Mouse (Mus musculus) midbrain, embryonic 15.5 days (tissue): ENCODE data around the gene Fam161a. TPM values are rescaled to one million over a fixed set of nuclear protein-coding genes. Genes with fewer than 3 reads are reported as not detected.

Experiments used
- ATAC-seq: fragments of 200-750 bp; cut with Nextera tagmentation; replicated peaks from 2 replicates; pipeline ENCODE4 v1.8.0; 2017; ENCODE audit warnings: moderate TSS enrichment
- H3K27ac ChIP-seq: fragments of 300-500 bp; sonication (generic); 2 replicates; pipeline ENCODE4 v1.5.1; 2015; ENCODE audit warnings: mild to moderate bottlenecking, inconsistent platforms
- H3K27me3 ChIP-seq: fragments of 300-500 bp; sonication (generic); replicated peaks from 2 replicates; pipeline ENCODE4 v1.6.1; 2015; ENCODE audit warnings: inconsistent platforms
- H3K36me3 ChIP-seq: fragments of 300-500 bp; sonication (generic); replicated peaks from 2 replicates; pipeline ENCODE4 v1.6.1; 2015; ENCODE audit warnings: inconsistent platforms
- H3K4me1 ChIP-seq: fragments of 300-500 bp; sonication (generic); 2 replicates; pipeline ENCODE4 v1.6.1; 2015; ENCODE audit warnings: inconsistent platforms
- H3K4me2 ChIP-seq: fragments of 300-500 bp; sonication (generic); 2 replicates; pipeline ENCODE4 v1.6.1; 2015; ENCODE audit warnings: inconsistent platforms, mild to moderate bottlenecking, moderate library complexity
- H3K4me3 ChIP-seq: fragments of 300-500 bp; sonication (generic); 2 replicates; pipeline ENCODE4 v1.5.1; 2015; ENCODE audit warnings: mild to moderate bottlenecking, inconsistent platforms
- H3K9ac ChIP-seq: fragments of 300-500 bp; sonication (generic); 2 replicates; pipeline ENCODE4 v1.6.1; 2015; ENCODE audit warnings: mild to moderate bottlenecking, inconsistent platforms
- H3K9me3 ChIP-seq: fragments of 300-500 bp; sonication (generic); 2 replicates; pipeline ENCODE4 v1.6.1; 2016; ENCODE audit warnings: inconsistent platforms
- WGBS: fragments of 180-500 bp; shearing (Covaris S2); methylation state at CpG from one replicate; pipeline ENCODE4 v1.1.7; 2015; ENCODE audit warnings: mixed read lengths; 5-methylcytosine and 5-hydroxymethylcytosine counted together
- polyA plus RNA-seq: library from polyadenylated mRNA; unstranded; fragments of >200 nt; fragmentation: Nextera tagmentation; extraction: Ambion mirVana; gene quantifications from 2 replicates; pipeline ENCODE4 v1.2.1, GENCODE M21; 2015

Gene Fam161a
- polyA plus RNA-seq, 1 experiment from 2014 or later, result 5.6 TPM

DNA sequence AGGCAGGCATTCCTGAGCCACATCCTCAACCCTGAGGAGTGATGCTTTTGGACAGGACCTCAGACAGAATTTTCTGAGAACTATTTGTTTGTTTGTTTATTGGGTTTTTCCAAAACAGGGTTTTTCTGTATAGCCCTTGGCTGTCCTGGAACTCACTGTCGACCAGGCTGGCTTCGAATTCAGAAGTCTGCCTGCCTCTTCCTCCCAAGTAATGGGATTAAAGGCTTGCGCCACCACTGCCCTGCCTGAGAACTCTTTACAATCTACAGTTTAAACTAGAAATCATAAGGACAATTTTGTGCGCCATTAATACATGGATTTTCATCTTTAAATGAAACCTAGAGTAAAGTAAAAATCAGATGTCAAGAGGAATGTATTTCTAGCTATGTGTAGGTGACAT lies 11.9 kb upstream of the Fam161a start:
- H3K4me3 ChIP-seq, result no peak overlapping the region
- no peaks in the 10 kb centered on the region for H3K9me3 ChIP-seq
- no peaks in the 10 kb centered on the region for H3K27me3 ChIP-seq
- no peak for ATAC-seq
- H3K27ac ChIP-seq, result no peak overlapping the region
- peaks cover 49% of the 10 kb centered on the region for H3K36me3 ChIP-seq
- peaks cover 14% of the 10 kb centered on the region for H3K4me1 ChIP-seq
- no peak overlapping the region for H3K9ac ChIP-seq
- 94% methylated on average over 4 of the region's 4 CpGs for WGBS
- no peak overlapping the region for H3K4me2 ChIP-seq

DNA sequence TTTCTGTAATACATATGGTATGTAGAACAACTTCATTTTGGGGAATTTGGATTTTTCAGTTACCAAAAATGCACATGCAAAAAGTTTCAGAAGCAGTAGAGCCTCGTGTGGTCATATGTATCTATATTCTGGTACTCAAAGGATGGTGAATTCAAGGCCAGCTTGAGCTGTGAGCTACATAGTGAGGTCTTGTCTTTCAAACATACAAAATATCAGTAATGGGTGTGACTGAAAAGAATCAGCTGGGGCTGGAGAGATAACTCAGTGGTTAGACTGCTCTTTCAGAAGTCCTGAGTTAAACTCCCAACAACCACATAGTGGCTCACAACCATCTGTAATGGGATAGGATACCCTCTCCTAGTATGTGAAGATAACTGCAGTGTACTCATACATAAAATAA lies 9.0 kb upstream of the Fam161a start:
- no peak overlapping the region for H3K4me3 ChIP-seq
- WGBS, result 77% methylated on average over 1 of the region's 1 CpGs
- H3K27ac ChIP-seq, result no peak overlapping the region
- no peak for ATAC-seq
- peaks cover 69% of the 10 kb centered on the region for H3K36me3 ChIP-seq
- no peak overlapping the region for H3K9ac ChIP-seq
- no peaks in the 10 kb centered on the region for H3K27me3 ChIP-seq
- H3K9me3 ChIP-seq, result no peaks in the 10 kb centered on the region
- H3K4me2 ChIP-seq, result no peak overlapping the region
- no peaks in the 10 kb centered on the region for H3K4me1 ChIP-seq

DNA sequence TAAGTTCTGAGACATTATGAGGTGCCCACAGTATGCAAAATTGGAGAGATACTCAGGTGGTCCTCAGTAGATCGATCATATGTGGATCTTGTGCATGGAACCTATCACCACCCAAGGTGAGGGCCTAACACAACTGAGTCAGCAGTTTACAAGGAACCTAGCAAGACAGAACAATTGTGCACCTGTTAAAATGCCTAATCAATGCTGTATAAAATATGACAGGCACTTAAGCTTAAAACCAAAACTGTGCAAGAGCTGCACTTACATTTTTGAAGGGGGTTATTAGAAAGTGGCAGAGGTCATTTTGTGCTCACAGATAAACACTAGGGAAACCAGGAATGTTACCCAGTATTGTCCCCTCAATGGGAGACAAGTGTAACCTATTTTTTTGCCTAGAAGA lies 2.1 kb upstream of the Fam161a start:
- no peaks in the 10 kb centered on the region for H3K9me3 ChIP-seq
- no peaks in the 10 kb centered on the region for H3K27me3 ChIP-seq
- no peak overlapping the region for H3K9ac ChIP-seq
- peaks cover 7% of the 10 kb centered on the region for H3K4me1 ChIP-seq
- H3K27ac ChIP-seq, result no peak overlapping the region
- peaks cover 38% of the 10 kb centered on the region for H3K36me3 ChIP-seq
- no peak overlapping the region for H3K4me2 ChIP-seq
- H3K4me3 ChIP-seq, result no peak overlapping the region
- ATAC-seq, result no peak
- 94% methylated on average over 1 of the region's 1 CpGs for WGBS

DNA sequence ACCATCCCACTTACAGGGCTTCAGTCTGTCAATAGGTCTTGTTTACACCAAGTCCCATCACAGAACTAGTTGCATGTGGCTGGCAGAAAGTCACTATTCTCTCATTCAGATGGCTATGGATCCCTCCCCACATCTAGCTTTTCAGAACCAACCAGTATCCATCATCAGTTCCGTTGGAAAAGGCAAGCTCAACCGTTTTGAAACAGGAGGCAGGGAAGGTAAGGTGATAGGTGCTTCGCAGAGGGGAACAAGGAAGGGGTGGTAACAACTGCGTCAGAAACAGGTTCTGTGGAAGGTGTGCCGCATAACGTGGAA lies 208 bp upstream of the Fam161a start:
- H3K27ac ChIP-seq, result peak overlapping the region; percentile 95
- H3K4me1 ChIP-seq, result peaks cover 7% of the 10 kb centered on the region
- peak overlapping the region; percentile 51 for H3K4me3 ChIP-seq
- peak overlapping the region; percentile 61 for H3K4me2 ChIP-seq
- ATAC-seq, result peak; percentile 61
- H3K27me3 ChIP-seq, result no peaks in the 10 kb centered on the region
- H3K36me3 ChIP-seq, result peaks cover 22% of the 10 kb centered on the region
- no peaks in the 10 kb centered on the region for H3K9me3 ChIP-seq
- peak overlapping the region; percentile 50 for H3K9ac ChIP-seq
- 7% methylated on average over 6 of the region's 6 CpGs for WGBS

DNA sequence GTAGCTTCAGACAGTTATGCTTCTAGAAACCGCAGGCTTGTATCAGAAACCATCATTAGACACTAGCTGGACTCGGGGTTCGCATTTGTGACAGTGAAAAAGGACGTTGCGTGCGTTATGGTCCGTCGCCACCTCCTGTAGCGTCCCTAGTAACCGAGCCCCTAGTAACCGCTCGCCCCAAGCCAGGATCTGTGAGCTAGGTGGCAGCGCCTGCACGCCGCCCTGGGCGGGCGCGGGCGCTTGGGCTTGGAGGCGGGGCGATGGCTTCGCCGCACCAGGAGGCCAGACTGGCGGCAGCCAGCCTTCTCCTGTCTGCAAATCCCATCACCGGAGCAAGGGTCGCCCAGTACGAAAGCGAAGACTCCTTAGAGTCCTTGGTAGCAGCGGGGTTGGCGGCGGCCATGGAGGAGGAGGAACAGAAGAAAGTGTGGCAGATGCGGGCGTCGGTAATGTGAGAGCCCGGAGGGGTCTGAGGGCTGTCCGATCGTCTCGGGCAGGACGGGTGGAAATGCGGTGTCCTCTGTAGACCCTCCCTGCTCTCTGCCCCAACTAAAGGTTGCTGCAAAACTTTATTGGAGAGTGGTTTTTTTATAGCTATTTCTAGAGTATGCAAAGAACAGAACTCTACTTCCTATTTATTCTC lies 971 bp downstream of the Fam161a start:
- peak; percentile 97 for ATAC-seq
- Histone ChIP-seq H3K27me3 (no peaks in the 10 kb centered on the region), H3K36me3 (peaks cover 16% of the 10 kb centered on the region), H3K4me1 (peaks cover 7% of the 10 kb centered on the region), H3K9ac (peak overlapping the region; percentile 64), H3K9me3 (no peaks in the 10 kb centered on the region), H3K4me3 (peak overlapping the region; percentile 51), H3K27ac (peak overlapping the region; percentile 95), H3K4me2 (peak overlapping the region; percentile 61)
- WGBS, result under 1% methylated on average over 40 of the region's 40 CpGs

DNA sequence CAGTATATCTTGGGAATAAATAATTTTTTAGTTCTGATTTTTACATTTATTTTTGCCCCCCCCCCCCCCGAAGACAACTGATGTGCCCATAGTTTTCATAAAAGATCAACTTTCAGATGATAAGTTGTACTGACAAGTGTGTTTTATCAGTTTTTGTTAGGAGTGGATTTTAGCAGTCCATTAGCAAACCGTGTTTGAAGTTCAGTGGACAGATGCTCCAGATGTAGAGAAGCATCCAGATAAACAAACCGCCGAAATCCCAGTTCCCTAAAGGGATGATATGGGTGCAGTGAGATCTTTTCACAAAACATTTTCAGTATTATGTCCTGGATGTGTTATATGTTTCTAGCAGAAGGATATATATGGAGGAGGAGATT lies 1.5 kb downstream of the Fam161a start:
- Histone ChIP-seq H3K9me3 (no peaks in the 10 kb centered on the region), H3K9ac (peak overlapping the region; percentile 64; the same call in 1 of the 2 replicates), H3K4me1 (peaks cover 7% of the 10 kb centered on the region), H3K4me3 (peak overlapping the region; percentile 51), H3K4me2 (peak overlapping the region; percentile 61), H3K27ac (peak overlapping the region; percentile 95), H3K27me3 (no peaks in the 10 kb centered on the region), H3K36me3 (peaks cover 10% of the 10 kb centered on the region)
- 36% methylated on average over 4 of the region's 4 CpGs for WGBS
- no peak for ATAC-seq

DNA sequence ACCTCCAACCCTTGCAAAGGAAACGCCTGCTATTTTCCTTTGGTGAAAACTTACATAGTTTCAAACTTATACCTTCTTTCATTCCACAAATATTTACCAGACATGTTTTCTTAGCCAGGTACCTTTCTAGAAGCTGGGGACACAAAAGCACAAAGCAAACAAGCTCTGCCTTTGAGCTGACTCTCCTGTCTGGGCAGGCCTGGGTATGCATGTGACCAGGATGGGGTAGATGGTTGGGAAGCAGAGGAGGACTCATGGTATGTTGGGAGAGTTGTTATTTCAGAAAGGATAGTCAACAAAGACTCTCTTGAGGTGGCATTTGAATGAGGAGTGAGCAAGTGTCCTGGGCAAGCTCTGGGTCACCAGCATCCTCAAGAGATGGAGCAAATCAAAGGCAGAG lies 5.8 kb downstream of the Fam161a start:
- WGBS, result 87% methylated on average over 1 of the region's 1 CpGs
- H3K9ac ChIP-seq, result no peak overlapping the region
- no peak overlapping the region for H3K27ac ChIP-seq
- no peaks in the 10 kb centered on the region for H3K36me3 ChIP-seq
- no peaks in the 10 kb centered on the region for H3K27me3 ChIP-seq
- no peak for ATAC-seq
- H3K9me3 ChIP-seq, result no peaks in the 10 kb centered on the region
- no peak overlapping the region for H3K4me2 ChIP-seq
- H3K4me3 ChIP-seq, result no peak overlapping the region
- no peaks in the 10 kb centered on the region; the same call in none of the 2 replicates for H3K4me1 ChIP-seq

DNA sequence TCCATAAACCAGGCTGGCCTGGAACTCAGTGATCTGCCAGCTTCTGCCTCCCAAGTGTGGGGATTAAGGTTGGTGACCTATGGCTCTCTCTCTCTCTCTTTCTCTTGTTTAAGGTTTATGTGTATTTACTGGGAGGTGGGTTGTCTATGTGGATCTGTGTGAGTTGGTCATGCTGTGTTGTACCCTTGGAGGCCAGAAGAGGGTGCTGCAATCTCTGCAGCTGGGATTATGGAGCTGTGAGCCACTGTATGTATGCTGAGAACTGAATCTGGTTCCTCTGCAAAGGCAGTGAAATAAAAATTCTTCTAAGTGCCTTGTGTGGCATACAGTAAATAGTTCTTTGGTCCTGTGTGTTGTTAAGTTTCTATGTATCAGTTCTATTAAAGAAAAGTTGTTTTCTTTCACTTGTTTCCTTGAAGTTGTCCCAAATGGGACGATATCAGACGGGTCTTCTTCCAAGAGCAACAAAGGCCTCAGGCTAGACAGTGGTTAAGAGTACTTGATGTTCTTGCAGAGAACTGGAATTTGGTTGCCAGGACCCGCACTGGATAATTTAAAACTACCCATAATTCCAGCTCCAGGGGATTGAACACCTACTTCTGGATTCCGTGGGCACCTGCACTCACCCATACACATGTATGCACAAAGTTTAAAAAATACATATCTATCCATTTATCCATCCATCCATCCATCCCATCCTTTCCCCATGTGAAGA lies 6.4 kb downstream of the Fam161a start:
- no peaks in the 10 kb centered on the region for H3K27me3 ChIP-seq
- no peaks in the 10 kb centered on the region; the same call in none of the 2 replicates for H3K4me1 ChIP-seq
- H3K27ac ChIP-seq, result no peak overlapping the region
- H3K36me3 ChIP-seq, result no peaks in the 10 kb centered on the region
- WGBS, result 90% methylated on average over 4 of the region's 4 CpGs
- H3K9ac ChIP-seq, result no peak overlapping the region
- ATAC-seq, result no peak
- H3K4me3 ChIP-seq, result no peak overlapping the region
- no peak overlapping the region for H3K4me2 ChIP-seq
- H3K9me3 ChIP-seq, result no peaks in the 10 kb centered on the region

DNA sequence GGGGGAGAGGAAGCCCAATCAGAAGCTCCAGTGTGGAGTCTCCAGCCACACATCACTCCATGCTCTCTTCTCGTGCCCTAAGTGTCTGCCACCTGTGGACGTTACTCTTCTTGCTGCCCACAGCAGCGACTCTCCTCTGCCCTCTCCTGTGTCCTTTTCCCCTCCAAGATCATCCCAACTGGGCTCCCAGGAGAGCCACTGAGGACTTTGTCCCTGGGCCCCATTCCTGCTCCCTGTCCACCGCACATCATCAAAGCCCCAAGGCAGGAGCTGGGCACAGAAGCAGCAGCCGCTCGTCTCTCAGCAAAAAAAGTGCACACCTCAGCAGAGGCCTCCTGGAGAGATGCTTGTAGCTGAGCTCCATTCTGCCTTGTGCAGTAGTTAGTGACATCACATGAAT lies 7.7 kb downstream of the Fam161a start:
- 75% methylated on average over 6 of the region's 6 CpGs for WGBS
- no peak overlapping the region for H3K4me2 ChIP-seq
- no peak overlapping the region for H3K27ac ChIP-seq
- H3K9ac ChIP-seq, result no peak overlapping the region
- no peaks in the 10 kb centered on the region for H3K9me3 ChIP-seq
- H3K4me1 ChIP-seq, result no peaks in the 10 kb centered on the region
- H3K27me3 ChIP-seq, result no peaks in the 10 kb centered on the region
- no peak for ATAC-seq
- no peak overlapping the region for H3K4me3 ChIP-seq
- H3K36me3 ChIP-seq, result no peaks in the 10 kb centered on the region

DNA sequence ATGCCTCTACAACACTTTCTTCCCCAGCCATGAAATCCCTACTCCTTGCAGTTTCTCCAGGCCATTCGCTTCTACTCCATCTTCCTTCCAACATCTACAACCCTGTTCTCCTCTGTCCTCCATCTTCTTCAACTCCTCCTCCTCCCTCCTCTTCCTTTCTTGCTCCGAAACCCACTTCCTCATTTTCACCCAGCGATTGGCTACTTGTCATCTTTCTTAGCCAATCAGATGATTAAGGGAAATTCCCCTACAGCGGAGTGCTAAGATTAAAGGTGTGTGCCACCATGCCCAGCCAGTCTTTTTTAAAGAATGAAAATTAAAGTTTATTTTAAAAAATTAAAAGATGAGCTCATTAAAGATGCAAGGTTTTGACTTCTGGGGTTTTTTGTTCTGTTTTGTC lies 10.6 kb downstream of the Fam161a start:
- no peak for ATAC-seq

DNA sequence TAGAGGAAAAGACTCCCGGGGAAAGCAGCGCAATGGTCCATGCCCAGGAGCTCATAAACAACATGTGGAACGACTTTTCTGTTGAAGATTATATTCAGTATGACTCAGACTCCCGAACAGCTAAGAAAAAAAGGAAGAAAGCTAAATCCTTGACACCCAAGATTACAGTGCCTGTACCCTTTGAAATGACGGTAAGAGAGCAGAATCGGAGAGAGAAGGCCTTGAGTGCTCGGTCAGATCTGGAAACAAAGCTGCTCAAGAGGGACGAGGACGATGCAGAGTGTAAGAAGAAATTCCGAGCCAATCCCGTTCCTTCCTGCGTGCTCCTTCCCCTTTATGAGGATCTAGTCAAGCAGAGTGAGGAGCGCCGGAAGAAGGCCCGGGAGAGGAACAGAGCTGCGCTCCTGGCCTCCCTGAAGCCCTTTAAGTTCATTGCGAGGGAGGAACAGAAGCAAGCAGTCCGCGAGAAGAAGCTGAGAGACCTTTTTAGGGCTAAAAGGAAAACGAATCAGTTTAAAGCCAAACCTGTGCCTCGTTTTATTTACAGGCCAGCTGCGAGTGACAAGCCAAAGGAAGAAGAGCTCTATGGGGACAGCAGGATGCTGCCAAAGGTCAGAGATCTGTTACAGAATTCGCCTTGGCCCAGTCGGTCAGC lies 12.9 kb downstream of the Fam161a start:
- no peak overlapping the region for H3K9ac ChIP-seq
- H3K9me3 ChIP-seq, result no peaks in the 10 kb centered on the region
- no peaks in the 10 kb centered on the region for H3K4me1 ChIP-seq
- no peaks in the 10 kb centered on the region for H3K36me3 ChIP-seq
- no peaks in the 10 kb centered on the region for H3K27me3 ChIP-seq
- H3K4me3 ChIP-seq, result no peak overlapping the region
- 68% methylated on average over 24 of the region's 24 CpGs for WGBS
- ATAC-seq, result no peak
- no peak overlapping the region for H3K27ac ChIP-seq
- no peak overlapping the region for H3K4me2 ChIP-seq

More for the DNA sequence above, 10.6 kb downstream of the Fam161a start:
- Histone ChIP-seq H3K27me3 (no peaks in the 10 kb centered on the region), H3K9me3 (no peaks in the 10 kb centered on the region), H3K4me2 (no peak overlapping the region), H3K4me1 (no peaks in the 10 kb centered on the region), H3K9ac (no peak overlapping the region), H3K36me3 (no peaks in the 10 kb centered on the region), H3K4me3 (no peak overlapping the region), H3K27ac (no peak overlapping the region)
- 94% methylated on average over 4 of the region's 4 CpGs for WGBS

DNA sequence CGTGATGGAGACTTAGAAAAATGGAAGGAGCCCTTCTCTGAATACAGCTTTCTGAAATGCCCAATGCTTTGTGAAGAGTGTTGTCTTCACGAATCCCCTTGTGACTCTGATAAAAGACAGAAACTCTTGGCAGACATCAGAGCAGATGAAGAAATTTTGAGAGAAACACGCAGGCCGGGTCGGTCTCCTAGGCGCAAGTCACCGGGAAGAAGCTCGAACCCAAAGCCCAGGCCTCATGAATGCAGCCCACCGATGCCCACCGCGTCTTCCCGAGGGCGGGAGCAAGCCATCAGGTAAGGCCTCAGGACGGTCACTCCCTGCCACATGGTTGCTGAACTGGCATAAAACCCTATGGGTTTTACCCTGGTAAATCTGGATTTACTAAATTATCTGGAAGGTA lies 13.5 kb downstream of the Fam161a start:
- Histone ChIP-seq H3K4me2 (no peak overlapping the region), H3K4me3 (no peak overlapping the region), H3K27me3 (no peaks in the 10 kb centered on the region), H3K36me3 (no peaks in the 10 kb centered on the region), H3K27ac (no peak overlapping the region), H3K9ac (no peak overlapping the region), H3K9me3 (no peaks in the 10 kb centered on the region), H3K4me1 (no peaks in the 10 kb centered on the region)
- ATAC-seq, result no peak
- 94% methylated on average over 14 of the region's 14 CpGs for WGBS

DNA sequence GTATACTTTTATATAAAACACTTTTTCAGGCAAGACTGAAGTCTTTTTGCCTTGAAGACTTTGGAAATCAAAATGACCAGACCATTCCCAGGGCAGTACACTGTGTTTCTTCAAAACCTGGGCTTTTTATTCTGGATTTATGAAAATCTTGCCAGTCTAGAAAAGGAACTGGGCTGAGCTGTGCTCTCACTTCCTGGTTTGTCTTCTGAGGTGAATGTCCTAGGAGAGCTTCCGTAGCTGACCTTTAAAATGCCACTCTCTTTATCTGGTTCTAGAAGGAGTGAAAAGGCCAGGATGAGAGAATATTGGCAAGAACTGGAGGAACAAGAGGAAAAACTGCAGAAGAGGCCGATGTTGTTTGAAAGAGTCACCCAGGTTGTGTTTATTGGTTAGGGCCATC lies 15.8 kb downstream of the Fam161a start:
- H3K4me1 ChIP-seq, result no peaks in the 10 kb centered on the region
- no peak for ATAC-seq
- H3K9me3 ChIP-seq, result no peaks in the 10 kb centered on the region
- no peaks in the 10 kb centered on the region for H3K27me3 ChIP-seq
- no peaks in the 10 kb centered on the region for H3K36me3 ChIP-seq
- no peak overlapping the region for H3K4me3 ChIP-seq
- H3K4me2 ChIP-seq, result no peak overlapping the region
- WGBS, result 92% methylated on average over 2 of the region's 2 CpGs
- H3K9ac ChIP-seq, result no peak overlapping the region
- no peak overlapping the region for H3K27ac ChIP-seq
